Mouse (Mus musculus): ENCODE measurements around the gene Nek5.

DNA sequence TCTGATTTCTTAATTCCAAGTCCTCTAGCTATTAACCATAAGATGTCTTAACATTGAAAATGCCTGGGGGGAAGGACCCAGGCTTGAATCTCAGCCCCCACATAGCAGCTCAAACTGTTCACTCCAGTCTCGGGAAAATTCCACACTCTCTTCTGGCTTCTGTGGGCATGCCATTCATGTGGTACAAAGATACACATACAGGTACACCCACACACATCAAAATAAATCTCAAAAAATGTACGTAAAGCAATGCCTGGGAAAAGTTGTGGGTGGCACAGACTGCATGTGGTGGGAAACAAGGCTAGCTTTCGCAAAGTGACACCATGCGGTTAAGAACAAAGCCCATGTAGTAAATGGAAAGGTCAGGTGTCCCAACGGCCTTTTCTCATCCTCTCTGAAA, 44.3 kb upstream of the Nek5 start:
- TF ChIP-seq CTCF (conservative IDR thresholded peaks at IDR 0.05; ENCODE audit: low read length): no peak
- no peak for TF ChIP-seq POU5F1 (IDR thresholded peaks at IDR 0.05; ENCODE audit: borderline replicate concordance, low read length)
